Mouse (Mus musculus) C2C12 (cell line): ENCODE data around the gene Mylk2.

Experiments used
- CEBPB ChIP-seq: IDR thresholded peaks from one replicate; pipeline ENCODE4 v1.6.1; 2011; ENCODE audit warnings: low read depth, mild to moderate bottlenecking, control low read depth, moderate library complexity
- CTCF ChIP-seq: IDR thresholded peaks from one replicate; pipeline ENCODE4 v1.5.1; 2011; ENCODE audit not compliant: control insufficient read depth, insufficient read depth, insufficient read length
- MAX ChIP-seq: IDR thresholded peaks from one replicate; pipeline ENCODE4 v1.6.1; 2011; ENCODE audit warnings: mild to moderate bottlenecking, control low read depth
- MYOD1 ChIP-seq: IDR thresholded peaks from one replicate; pipeline ENCODE4 v1.6.1; 2011; ENCODE audit warnings: low read depth; ENCODE audit not compliant: control insufficient read depth, insufficient read length
- MYOG ChIP-seq: IDR thresholded peaks from one replicate; pipeline ENCODE4 v1.6.1; 2011; ENCODE audit not compliant: control insufficient read depth, insufficient read length; ENCODE audit errors: extremely low read depth

DNA sequence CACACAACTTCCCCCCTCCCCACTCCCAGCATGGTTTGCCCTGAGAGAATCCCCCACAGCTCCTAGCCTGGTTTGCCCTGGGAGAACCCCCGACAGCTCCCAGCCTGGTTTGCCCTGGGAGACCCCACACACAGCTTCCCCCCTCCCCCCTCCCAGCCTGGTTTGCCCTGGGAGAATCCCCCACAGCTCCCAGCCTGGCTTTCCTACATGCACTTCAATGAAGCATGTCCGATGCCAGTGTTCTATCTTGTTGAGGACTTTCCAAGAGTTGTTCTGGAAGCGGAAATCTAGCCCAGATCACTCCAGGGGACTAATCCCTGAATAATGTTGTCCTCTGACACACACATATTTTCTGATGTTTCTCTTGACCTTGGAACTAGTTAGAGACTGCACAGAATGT lies 8.5 kb upstream of the Mylk2 start:
- TF ChIP-seq CTCF (no peak), MYOG (no peak), MAX (no peak), MYOD1 (no peak), CEBPB (no peak)
